Mouse (Mus musculus): ENCODE data around the gene Slc52a3. TPM values are rescaled to one million over a fixed set of nuclear protein-coding genes. Genes with fewer than 3 reads are reported as not detected.
A peak's percentile ranks its signal among the peaks of the same experiment; 100 is the strongest.

Gene Slc52a3
- polyA plus RNA-seq, 1 experiment from 2014 or later, result 7.0 TPM

MicroRNA genes within 50 kb of the gene (microRNA counts, 519-probe panel; counts per million panel counts)
- microRNA mmu-miR-1953, result 1,380 counts per million, percentile 9 among the panel's probes with 10 or more counts

Small RNAs within 50 kb of the gene (microRNA-seq; reads per million reads assigned to microRNA genes)
- gene Mir1953, result not detected

Other genes starting within 250 kb of the Slc52a3 start
- 0.05 TPM in 1 of 2 replicates, not detected in the other for gene Rspo4, start 153.6 kb upstream of the Slc52a3 start, polyA plus RNA-seq (2015; fragmentation: Nextera tagmentation; extraction: Ambion mirVana)
- 0.89 and 1.0 TPM in 2 replicates for gene Angpt4, start 85.3 kb upstream of the Slc52a3 start, polyA plus RNA-seq (2015; fragmentation: Nextera tagmentation; extraction: Ambion mirVana)
- gene Fam110a, start 16.3 kb upstream of the Slc52a3 start, polyA plus RNA-seq (2015; fragmentation: Nextera tagmentation; extraction: Ambion mirVana), result 25.7 and 25.9 TPM in 2 replicates
- gene Scrt2, start 85.0 kb downstream of the Slc52a3 start, polyA plus RNA-seq (2015; fragmentation: Nextera tagmentation; extraction: Ambion mirVana), result not detected in 2 replicates
- gene Srxn1, start 109.0 kb downstream of the Slc52a3 start, polyA plus RNA-seq (2015; fragmentation: Nextera tagmentation; extraction: Ambion mirVana), result 34.9 and 43.6 TPM in 2 replicates
- 6.5 and 7.5 TPM in 2 replicates for gene Tcf15, start 147.1 kb downstream of the Slc52a3 start, polyA plus RNA-seq (2015; fragmentation: Nextera tagmentation; extraction: Ambion mirVana)
- gene Csnk2a1, start 230.3 kb downstream of the Slc52a3 start, polyA plus RNA-seq (2015; fragmentation: Nextera tagmentation; extraction: Ambion mirVana), result 72.6 and 81.1 TPM in 2 replicates